Mouse (Mus musculus) embryonic facial prominence, embryonic 12.5 days (tissue): ENCODE data around the gene Spata2. TPM values are rescaled to one million over a fixed set of nuclear protein-coding genes. Genes with fewer than 3 reads are reported as not detected.

Source experiments
- ATAC-seq: fragments of 200-750 bp; cut with Nextera tagmentation; 2 replicates; pipeline ENCODE4 v1.8.0; 2017; ENCODE audit not compliant: insufficient number of reproducible peaks, insufficient read depth, low FRiP score, low TSS enrichment
- H3K27ac ChIP-seq: fragments of 300-500 bp; sonication (generic); 2 replicates; pipeline ENCODE4 v1.5.1; 2016; ENCODE audit warnings: mild to moderate bottlenecking
- H3K27me3 ChIP-seq: fragments of 300-500 bp; sonication (generic); 2 replicates; pipeline ENCODE4 v1.6.1; 2016; ENCODE audit warnings: mild to moderate bottlenecking, moderate library complexity
- H3K36me3 ChIP-seq: fragments of 300-500 bp; sonication (generic); 2 replicates; pipeline ENCODE4 v1.6.1; 2016; ENCODE audit warnings: mild to moderate bottlenecking
- H3K4me1 ChIP-seq: fragments of 300-500 bp; sonication (generic); 2 replicates; pipeline ENCODE4 v1.6.1; 2016
- H3K4me2 ChIP-seq: fragments of 300-500 bp; sonication (generic); replicated peaks from 2 replicates; pipeline ENCODE4 v1.6.1; 2016; ENCODE audit warnings: mild to moderate bottlenecking, moderate library complexity
- H3K4me3 ChIP-seq: fragments of 300-500 bp; sonication (generic); 2 replicates; pipeline ENCODE4 v1.5.1; 2016; ENCODE audit warnings: mild to moderate bottlenecking
- H3K9ac ChIP-seq: fragments of 300-500 bp; sonication (generic); 2 replicates; pipeline ENCODE4 v1.6.1; 2016; ENCODE audit warnings: mild to moderate bottlenecking, moderate library complexity
- H3K9me3 ChIP-seq: fragments of 300-500 bp; sonication (generic); 2 replicates; pipeline ENCODE4 v1.6.1; 2016; ENCODE audit warnings: mild to moderate bottlenecking, moderate library complexity
- WGBS: fragments of 180-500 bp; shearing (Covaris S2); methylation state at CpG from one replicate; pipeline ENCODE4 v1.1.7; 2016; 5-methylcytosine and 5-hydroxymethylcytosine counted together
- polyA plus RNA-seq: library from polyadenylated mRNA; unstranded; fragments of >200 nt; fragmentation: Nextera tagmentation; extraction: Ambion mirVana; gene quantifications from 2 replicates; pipeline ENCODE4 v1.2.1, GENCODE M21; 2016

Gene Spata2
- polyA plus RNA-seq, 1 experiment from 2014 or later: 16.3 TPM

DNA sequence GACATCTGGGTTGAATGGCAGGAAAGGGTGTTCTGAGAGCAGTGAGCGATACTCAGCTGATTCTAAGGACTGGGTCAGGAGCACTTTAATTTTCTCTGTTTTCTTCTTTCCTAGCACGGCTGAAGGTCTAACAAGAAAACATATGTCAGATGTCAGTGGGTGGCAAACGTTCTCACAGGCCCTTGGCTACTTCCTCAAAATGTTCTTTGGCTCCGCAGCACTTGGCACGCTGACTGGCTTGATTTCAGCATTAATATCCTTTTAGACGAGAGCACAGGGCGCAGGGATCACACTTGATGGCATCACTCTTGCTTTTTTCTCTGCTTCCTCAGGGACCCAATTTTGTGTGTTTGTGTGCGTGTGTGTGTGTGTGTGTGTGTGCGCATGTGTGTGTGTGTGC, 35.5 kb downstream of the Spata2 start:
- no peak overlapping the region for H3K4me3 ChIP-seq
- no peaks in the 10 kb centered on the region for H3K9me3 ChIP-seq
- no peak overlapping the region for H3K27ac ChIP-seq
- peaks cover 86% of the 10 kb centered on the region for H3K36me3 ChIP-seq
- no peaks in the 10 kb centered on the region for H3K27me3 ChIP-seq
- no peak for ATAC-seq
- H3K4me1 ChIP-seq: no peaks in the 10 kb centered on the region
- H3K9ac ChIP-seq: no peak overlapping the region
- WGBS: 90% methylated on average over 9 of the region's 9 CpGs
- no peak overlapping the region for H3K4me2 ChIP-seq

DNA sequence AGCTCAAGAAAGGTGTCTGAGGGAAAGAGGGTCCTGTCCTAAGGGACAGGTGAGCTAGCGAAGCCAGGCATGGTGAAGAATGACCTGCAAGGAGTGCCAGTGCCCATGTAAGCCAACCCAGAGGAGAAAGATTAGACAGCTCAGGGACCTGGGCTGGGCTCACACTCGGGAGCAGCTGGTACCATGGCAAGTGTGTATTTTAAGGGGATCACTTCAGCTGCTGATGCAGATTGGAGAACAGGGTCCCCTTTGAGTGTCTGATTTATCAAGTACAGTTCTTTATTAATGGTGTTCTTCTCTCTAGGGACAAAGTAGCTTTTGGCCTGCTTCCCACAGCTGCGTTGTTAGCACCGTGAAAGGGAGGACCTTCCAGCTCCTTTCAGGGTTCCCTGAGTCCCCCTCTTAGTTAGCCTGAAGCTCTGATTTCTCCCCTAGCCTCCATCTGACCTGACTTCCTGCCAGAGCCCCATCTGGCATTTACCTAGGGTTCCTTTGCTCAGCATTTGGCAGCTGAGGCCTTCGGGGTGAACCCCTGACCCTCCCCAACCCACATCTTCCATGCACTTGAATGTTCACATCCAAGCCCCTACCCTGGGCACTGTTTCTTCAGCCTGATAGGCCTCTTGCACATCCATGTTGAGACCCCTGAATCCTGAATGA, 36.2 kb downstream of the Spata2 start:
- no peak for ATAC-seq

DNA sequence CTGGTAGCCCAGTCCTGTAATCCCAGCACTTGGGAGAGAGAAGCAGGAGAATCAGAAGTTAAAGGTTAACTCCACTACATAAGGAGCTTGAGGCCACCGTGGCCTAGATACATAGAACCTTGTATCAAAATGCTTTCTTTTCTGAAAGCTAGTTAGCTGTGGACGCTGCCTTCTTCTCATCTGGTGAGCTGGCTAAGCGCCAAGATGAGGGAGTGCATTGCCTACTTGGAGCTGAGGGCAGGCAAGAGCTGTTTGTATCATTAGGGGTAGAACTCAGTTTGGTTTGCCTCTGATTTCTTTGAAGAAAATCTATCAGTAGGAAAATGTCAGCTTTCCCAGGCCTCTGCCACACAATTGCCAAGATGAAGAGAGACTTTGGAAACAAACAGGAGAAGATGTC, 38.9 kb downstream of the Spata2 start:
- no peak overlapping the region for H3K9ac ChIP-seq
- H3K4me3 ChIP-seq: no peak overlapping the region
- 90% methylated on average over 3 of the region's 3 CpGs for WGBS
- no peak overlapping the region for H3K4me2 ChIP-seq
- H3K27me3 ChIP-seq: no peaks in the 10 kb centered on the region
- peaks cover 85% of the 10 kb centered on the region for H3K36me3 ChIP-seq
- no peaks in the 10 kb centered on the region for H3K4me1 ChIP-seq
- ATAC-seq: no peak
- H3K27ac ChIP-seq: no peak overlapping the region
- H3K9me3 ChIP-seq: no peaks in the 10 kb centered on the region

More for the DNA sequence above, 36.2 kb downstream of the Spata2 start:
- Histone ChIP-seq H3K4me1 (no peaks in the 10 kb centered on the region), H3K27me3 (no peaks in the 10 kb centered on the region), H3K9me3 (no peaks in the 10 kb centered on the region), H3K9ac (no peak overlapping the region), H3K4me3 (no peak overlapping the region), H3K36me3 (peaks cover 86% of the 10 kb centered on the region), H3K27ac (no peak overlapping the region), H3K4me2 (no peak overlapping the region)
- 90% methylated on average over 5 of the region's 5 CpGs for WGBS

- Histone ChIP-seq H3K27me3 (no peaks in the 10 kb centered on the region), H3K4me3 (no peak overlapping the region), H3K36me3 (peaks cover 62% of the 10 kb centered on the region), H3K9me3 (no peaks in the 10 kb centered on the region), H3K4me2 (no peak overlapping the region), H3K4me1 (peaks cover 6% of the 10 kb centered on the region; the same call in 1 of the 2 replicates), H3K27ac (no peak overlapping the region), H3K9ac (no peak overlapping the region)
- no peak for ATAC-seq
- 90% methylated on average over 8 of the region's 8 CpGs for WGBS
These were observed 42.0 kb downstream of the Spata2 start for GRCm38 (mm10) chr2:167450647-167451046.

GRCm38 (mm10) chr2:167449331-167450275, 43.1 kb downstream of the Spata2 start:
- Histone ChIP-seq H3K36me3 (peaks cover 59% of the 10 kb centered on the region), H3K9ac (no peak overlapping the region), H3K4me1 (peaks cover 6% of the 10 kb centered on the region; the same call in 1 of the 2 replicates), H3K4me2 (no peak overlapping the region), H3K27me3 (no peaks in the 10 kb centered on the region), H3K27ac (no peak overlapping the region), H3K4me3 (no peak overlapping the region), H3K9me3 (no peaks in the 10 kb centered on the region)
- ATAC-seq: no peak
- WGBS: 92% methylated on average over 21 of the region's 21 CpGs

GRCm38 (mm10) chr2:167447629-167448028, 45.1 kb downstream of the Spata2 start:
- Histone ChIP-seq H3K27ac (no peak overlapping the region), H3K4me3 (no peak overlapping the region), H3K4me1 (peaks cover 6% of the 10 kb centered on the region; the same call in 1 of the 2 replicates), H3K27me3 (no peaks in the 10 kb centered on the region), H3K4me2 (no peak overlapping the region), H3K9me3 (no peaks in the 10 kb centered on the region), H3K36me3 (peaks cover 53% of the 10 kb centered on the region), H3K9ac (no peak overlapping the region)
- 89% methylated on average over 8 of the region's 8 CpGs for WGBS
- no peak; the same call in 1 of the 2 replicates for ATAC-seq

- H3K9me3 ChIP-seq: no peaks in the 10 kb centered on the region
- H3K36me3 ChIP-seq: peaks cover 54% of the 10 kb centered on the region
- peaks cover 6% of the 10 kb centered on the region; the same call in 1 of the 2 replicates for H3K4me1 ChIP-seq
- H3K4me2 ChIP-seq: no peak overlapping the region
- no peak overlapping the region for H3K9ac ChIP-seq
- H3K27ac ChIP-seq: 0 out of 2 replicates have a peak overlapping the region, but pooled peaks have one; percentile 59
- 91% methylated on average over 7 of the region's 7 CpGs for WGBS
- no peak for ATAC-seq
- no peaks in the 10 kb centered on the region for H3K27me3 ChIP-seq
- H3K4me3 ChIP-seq: no peak overlapping the region
These were observed 45.5 kb downstream of the Spata2 start for GRCm38 (mm10) chr2:167447207-167447606.

- WGBS: 80% methylated on average over 20 of the region's 20 CpGs
- Histone ChIP-seq H3K4me1 (peaks cover 6% of the 10 kb centered on the region; the same call in 1 of the 2 replicates), H3K36me3 (peaks cover 56% of the 10 kb centered on the region), H3K4me2 (no peak overlapping the region), H3K4me3 (no peak overlapping the region), H3K27ac (peak overlapping the region; percentile 58), H3K27me3 (no peaks in the 10 kb centered on the region), H3K9me3 (no peaks in the 10 kb centered on the region), H3K9ac (no peak overlapping the region)
- ATAC-seq: no peak
These were observed 46.5 kb downstream of the Spata2 start for GRCm38 (mm10) chr2:167445911-167446780.

GRCm38 (mm10) chr2:167443411-167444193, 49.1 kb downstream of the Spata2 start:
- 92% methylated on average over 4 of the region's 4 CpGs for WGBS
- no peaks in the 10 kb centered on the region for H3K9me3 ChIP-seq
- H3K27ac ChIP-seq: no peak overlapping the region
- H3K27me3 ChIP-seq: no peaks in the 10 kb centered on the region
- peaks cover 6% of the 10 kb centered on the region; the same call in 1 of the 2 replicates for H3K4me1 ChIP-seq
- no peak for ATAC-seq
- no peak overlapping the region for H3K4me3 ChIP-seq
- H3K9ac ChIP-seq: no peak overlapping the region
- no peak overlapping the region for H3K4me2 ChIP-seq
- H3K36me3 ChIP-seq: peaks cover 46% of the 10 kb centered on the region

- no peak for ATAC-seq
- no peak overlapping the region for H3K4me3 ChIP-seq
- no peak overlapping the region for H3K9ac ChIP-seq
- peaks cover 46% of the 10 kb centered on the region for H3K36me3 ChIP-seq
- no peak overlapping the region for H3K4me2 ChIP-seq
- 98% methylated on average over 3 of the region's 3 CpGs for WGBS
- no peaks in the 10 kb centered on the region for H3K9me3 ChIP-seq
- H3K27ac ChIP-seq: no peak overlapping the region
- no peaks in the 10 kb centered on the region for H3K27me3 ChIP-seq
- no peaks in the 10 kb centered on the region for H3K4me1 ChIP-seq
These were observed 53.3 kb downstream of the Spata2 start for GRCm38 (mm10) chr2:167439422-167439821.
